24 mouse cellular contexts compared by ENCODE assay signal in the genomic region with DNA sequence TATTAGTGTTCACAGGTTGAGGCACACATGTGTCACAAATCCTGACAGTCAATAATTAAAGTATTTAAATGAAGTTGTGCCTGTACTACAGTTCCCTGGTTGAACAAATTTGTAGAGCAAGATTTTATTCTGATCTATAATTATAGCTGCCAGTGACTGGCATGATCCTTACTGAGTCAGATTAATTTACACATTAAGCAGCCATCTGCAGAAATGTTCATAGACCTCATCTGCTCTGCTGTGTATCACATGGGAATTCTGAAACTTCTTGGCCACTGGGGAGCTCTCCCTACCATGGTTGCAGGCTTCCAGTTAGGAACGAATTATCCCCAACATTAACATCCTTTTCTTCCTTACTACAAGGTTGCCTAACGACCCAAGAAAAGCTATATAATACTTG.
"Had no signal": no experiment of that assay in that cellular context is flagged by ENCODE, and none has a peak within 500 bp of the region (broad histone marks: within the 10 kb centered on the region; RNA-seq: fewer than 3 reads in every experiment).

No protein-coding gene starts in this region.

- H3K4me2 ChIP-seq: heart, embryonic 11.5 days; heart, embryonic 13.5 days; heart, embryonic 15.5 days; hindbrain, embryonic 13.5 days; hindbrain, embryonic 15.5 days; limb, embryonic 12.5 days; liver, embryonic 12.5 days had no signal

- DNase-seq: gastrocnemius, postnatal 14 days; gastrocnemius, postnatal 36 days; heart, adult 11 months; heart, adult 2 months; heart, postnatal 14 days; heart, postnatal 36 days; kidney, adult 18-20 months; kidney, adult 8-10 months; kidney, postnatal 10 days; kidney, postnatal 25 days; kidney, postnatal 4 days had no signal

- ATAC-seq: hindbrain, postnatal 0 days; intestine, postnatal 0 days; liver, embryonic 12.5 days had no signal

- H3K9me3 ChIP-seq: heart, embryonic 13.5 days; heart, embryonic 15.5 days; hindbrain, embryonic 13.5 days; hindbrain, embryonic 15.5 days; limb, embryonic 10.5 days; limb, embryonic 12.5 days; liver, embryonic 12.5 days had no signal

- H3K27me3 ChIP-seq: heart, embryonic 13.5 days; heart, embryonic 15.5 days; hindbrain, embryonic 13.5 days; hindbrain, embryonic 15.5 days; limb, embryonic 12.5 days; liver, embryonic 12.5 days had no signal

- H3K4me3 ChIP-seq: heart, adult 2 months; heart, embryonic 13.5 days; heart, embryonic 15.5 days; hindbrain, embryonic 13.5 days; hindbrain, embryonic 15.5 days; layer of hippocampus, adult 2 months; left cerebral cortex, adult 2 months; limb, embryonic 10.5 days; limb, embryonic 12.5 days; liver, embryonic 12.5 days had no signal

- H3K27ac ChIP-seq: heart, adult 2 months; heart, embryonic 13.5 days; heart, embryonic 15.5 days; hindbrain, embryonic 13.5 days; hindbrain, embryonic 15.5 days; hindbrain, postnatal 0 days; layer of hippocampus, adult 2 months; left cerebral cortex, adult 2 months; limb, embryonic 10.5 days; limb, embryonic 12.5 days; liver, embryonic 12.5 days; liver, embryonic 14.5 days had no signal

- H3K9ac ChIP-seq: heart, embryonic 13.5 days; heart, embryonic 15.5 days; hindbrain, embryonic 13.5 days; hindbrain, embryonic 15.5 days; limb, embryonic 12.5 days; liver, embryonic 12.5 days; liver, embryonic 14.5 days had no signal

- H3K36me3 ChIP-seq: heart, embryonic 13.5 days; heart, embryonic 15.5 days; hindbrain, embryonic 13.5 days; hindbrain, embryonic 15.5 days; limb, embryonic 10.5 days; limb, embryonic 12.5 days; liver, embryonic 12.5 days had no signal

- H3K4me1 ChIP-seq: heart, embryonic 13.5 days; heart, embryonic 15.5 days; hindbrain, embryonic 13.5 days; hindbrain, embryonic 15.5 days; limb, embryonic 10.5 days; limb, embryonic 12.5 days; liver, embryonic 12.5 days had no signal
